Mouse (Mus musculus): Measurements from ENCODE around the gene Plcxd3. TPM values are rescaled to one million over a fixed set of nuclear protein-coding genes. Genes with fewer than 3 reads are reported as not detected.
A peak's percentile ranks its signal among the peaks of the same experiment; 100 is the strongest.

Plcxd3 gene
- 37.8 and 38.8 TPM in 2 replicates for polyA plus RNA-seq (2015; fragmentation: Nextera tagmentation; extraction: Ambion mirVana)

GRCm38 (mm10) chr15:4375423-4376220 is at the start of gene Plcxd3:
Plcxd3 (plus strand) TSS chr15:4375491.
- Histone ChIP-seq H3K4me1 (peaks cover 36% of the 10 kb centered on the region), H3K4me3 (peak within 1 kb of the TSS; percentile 59), H3K9me3 (no peaks in the 10 kb centered on the region), H3K27me3 (0 out of 2 replicates have a peak, but pooled peaks cover 3% of the 10 kb centered on the region), H3K27ac (replicated peaks) (peak within 1 kb of the TSS; percentile 51), H3K9ac (replicated peaks) (peak within 1 kb of the TSS; percentile 68), H3K4me2 (replicated peaks) (peak within 1 kb of the TSS; percentile 92), H3K36me3 (no peaks in the 10 kb centered on the region)
- WGBS: under 1% methylated on average over 33 of the region's 33 CpGs
- peak; percentile 96 for ATAC-seq (replicated peaks)

GRCm38 (mm10) chr15:4331867-4332266 is 43.4 kb upstream of the Plcxd3 start:
- Histone ChIP-seq H3K36me3 (no peaks in the 10 kb centered on the region), H3K4me2 (replicated peaks) (no peak overlapping the region), H3K4me3 (no peak overlapping the region), H3K27me3 (no peaks in the 10 kb centered on the region), H3K9me3 (no peaks in the 10 kb centered on the region), H3K27ac (replicated peaks) (no peak overlapping the region), H3K4me1 (no peaks in the 10 kb centered on the region), H3K9ac (replicated peaks) (no peak overlapping the region)
- no peak for ATAC-seq (replicated peaks)
- 79% methylated on average over 4 of the region's 4 CpGs for WGBS

GRCm38 (mm10) chr15:4341620-4342019 is 33.7 kb upstream of the Plcxd3 start:
- no peak overlapping the region for H3K9ac ChIP-seq (replicated peaks)
- WGBS: under 1% methylated on average over 4 of the region's 4 CpGs
- H3K4me3 ChIP-seq: no peak overlapping the region
- no peaks in the 10 kb centered on the region for H3K9me3 ChIP-seq
- no peaks in the 10 kb centered on the region for H3K27me3 ChIP-seq
- no peak overlapping the region for H3K4me2 ChIP-seq (replicated peaks)
- H3K27ac ChIP-seq (replicated peaks): no peak overlapping the region
- H3K36me3 ChIP-seq: no peaks in the 10 kb centered on the region
- ATAC-seq (replicated peaks): no peak
- no peaks in the 10 kb centered on the region for H3K4me1 ChIP-seq

GRCm38 (mm10) chr15:4348816-4349553 is 26.3 kb upstream of the Plcxd3 start:
- no peaks in the 10 kb centered on the region for H3K27me3 ChIP-seq
- no peaks in the 10 kb centered on the region for H3K4me1 ChIP-seq
- H3K4me2 ChIP-seq (replicated peaks): no peak overlapping the region
- H3K36me3 ChIP-seq: no peaks in the 10 kb centered on the region
- WGBS: 33% methylated on average over 7 of the region's 7 CpGs
- no peaks in the 10 kb centered on the region for H3K9me3 ChIP-seq
- no peak overlapping the region for H3K9ac ChIP-seq (replicated peaks)
- no peak overlapping the region for H3K4me3 ChIP-seq
- no peak overlapping the region for H3K27ac ChIP-seq (replicated peaks)
- ATAC-seq (replicated peaks): no peak

- no peaks in the 10 kb centered on the region for H3K4me1 ChIP-seq
- no peaks in the 10 kb centered on the region for H3K36me3 ChIP-seq
- H3K27ac ChIP-seq (replicated peaks): no peak overlapping the region
- no peak overlapping the region for H3K9ac ChIP-seq (replicated peaks)
- no peaks in the 10 kb centered on the region for H3K9me3 ChIP-seq
- H3K4me2 ChIP-seq (replicated peaks): no peak overlapping the region
- H3K27me3 ChIP-seq: no peaks in the 10 kb centered on the region
- H3K4me3 ChIP-seq: no peak overlapping the region
- 89% methylated on average over 11 of the region's 11 CpGs for WGBS
- ATAC-seq (replicated peaks): no peak
These were observed 18.9 kb upstream of the Plcxd3 start for GRCm38 (mm10) chr15:4356397-4356796.

GRCm38 (mm10) chr15:4357706-4358105 is 17.6 kb upstream of the Plcxd3 start:
- H3K4me3 ChIP-seq: no peak overlapping the region
- ATAC-seq (replicated peaks): no peak

GRCm38 (mm10) chr15:4367801-4368200 is 7.5 kb upstream of the Plcxd3 start:
- Histone ChIP-seq H3K36me3 (no peaks in the 10 kb centered on the region), H3K4me3 (no peak overlapping the region), H3K9me3 (no peaks in the 10 kb centered on the region), H3K27ac (replicated peaks) (no peak overlapping the region), H3K4me2 (replicated peaks) (no peak overlapping the region), H3K4me1 (no peaks in the 10 kb centered on the region), H3K27me3 (no peaks in the 10 kb centered on the region), H3K9ac (replicated peaks) (no peak overlapping the region)
- ATAC-seq (replicated peaks): no peak
- 79% methylated on average over 2 of the region's 2 CpGs for WGBS

More at GRCm38 (mm10) chr15:4357706-4358105, 17.6 kb upstream of the Plcxd3 start:
- Histone ChIP-seq H3K27ac (replicated peaks) (no peak overlapping the region), H3K36me3 (no peaks in the 10 kb centered on the region), H3K4me2 (replicated peaks) (no peak overlapping the region), H3K4me1 (no peaks in the 10 kb centered on the region), H3K27me3 (no peaks in the 10 kb centered on the region), H3K9me3 (no peaks in the 10 kb centered on the region), H3K9ac (replicated peaks) (no peak overlapping the region)
- WGBS: 65% methylated on average over 4 of the region's 4 CpGs

GRCm38 (mm10) chr15:4374453-4374990 is 769 bp upstream of the Plcxd3 start:
- H3K36me3 ChIP-seq: no peaks in the 10 kb centered on the region
- 0 out of 2 replicates have a peak, but pooled peaks have one; percentile 2 for ATAC-seq (replicated peaks)
- H3K4me1 ChIP-seq: peaks cover 36% of the 10 kb centered on the region
- no peak overlapping the region for H3K27ac ChIP-seq (replicated peaks)
- no peak overlapping the region for H3K9ac ChIP-seq (replicated peaks)
- WGBS: 33% methylated on average over 6 of the region's 6 CpGs
- H3K4me2 ChIP-seq (replicated peaks): peak overlapping the region; percentile 92
- no peaks in the 10 kb centered on the region for H3K9me3 ChIP-seq
- no peaks in the 10 kb centered on the region for H3K27me3 ChIP-seq
- peak overlapping the region; percentile 59 for H3K4me3 ChIP-seq

GRCm38 (mm10) chr15:4375031-4375422 is 264 bp upstream of the Plcxd3 start:
- WGBS: 9% methylated on average over 6 of the region's 6 CpGs
- Histone ChIP-seq H3K4me3 (peak overlapping the region; percentile 59), H3K4me1 (peaks cover 36% of the 10 kb centered on the region), H3K27ac (replicated peaks) (0 out of 2 replicates have a peak overlapping the region, but pooled peaks have one; percentile 51), H3K36me3 (no peaks in the 10 kb centered on the region), H3K4me2 (replicated peaks) (peak overlapping the region; percentile 92), H3K9me3 (no peaks in the 10 kb centered on the region), H3K27me3 (0 out of 2 replicates have a peak, but pooled peaks cover under 1% of the 10 kb centered on the region), H3K9ac (replicated peaks) (peak overlapping the region; percentile 68)
- peak; percentile 6; the same call in 1 of the 2 replicates for ATAC-seq (replicated peaks)

GRCm38 (mm10) chr15:4376221-4376631 is 935 bp downstream of the Plcxd3 start:
- Histone ChIP-seq H3K27ac (replicated peaks) (peak overlapping the region; percentile 51; the same call in 1 of the 2 replicates), H3K27me3 (0 out of 2 replicates have a peak, but pooled peaks cover 3% of the 10 kb centered on the region), H3K9ac (replicated peaks) (peak overlapping the region; percentile 68), H3K4me1 (peaks cover 36% of the 10 kb centered on the region), H3K36me3 (no peaks in the 10 kb centered on the region), H3K4me3 (peak overlapping the region; percentile 59), H3K4me2 (replicated peaks) (peak overlapping the region; percentile 92), H3K9me3 (no peaks in the 10 kb centered on the region)
- 0 out of 2 replicates have a peak, but pooled peaks have one; percentile 6 for ATAC-seq (replicated peaks)
- WGBS: 4% methylated on average over 8 of the region's 8 CpGs

- Histone ChIP-seq H3K4me2 (replicated peaks) (peak overlapping the region; percentile 14; the same call in 1 of the 2 replicates), H3K36me3 (no peaks in the 10 kb centered on the region), H3K9ac (replicated peaks) (no peak overlapping the region), H3K27me3 (0 out of 2 replicates have a peak, but pooled peaks cover 3% of the 10 kb centered on the region), H3K4me1 (peaks cover 36% of the 10 kb centered on the region), H3K9me3 (no peaks in the 10 kb centered on the region), H3K27ac (replicated peaks) (no peak overlapping the region), H3K4me3 (no peak overlapping the region)
- peak; percentile 33 for ATAC-seq (replicated peaks)
- 14% methylated on average over 5 of the region's 5 CpGs for WGBS
These were observed 3.5 kb downstream of the Plcxd3 start for GRCm38 (mm10) chr15:4378766-4379165.

GRCm38 (mm10) chr15:4387774-4388173 is 12.5 kb downstream of the Plcxd3 start:
- H3K4me1 ChIP-seq: no peaks in the 10 kb centered on the region
- H3K9ac ChIP-seq (replicated peaks): no peak overlapping the region
- no peaks in the 10 kb centered on the region for H3K36me3 ChIP-seq
- no peak for ATAC-seq (replicated peaks)
- no peaks in the 10 kb centered on the region for H3K9me3 ChIP-seq
- H3K4me3 ChIP-seq: no peak overlapping the region
- no peak overlapping the region for H3K4me2 ChIP-seq (replicated peaks)
- no peaks in the 10 kb centered on the region for H3K27me3 ChIP-seq
- H3K27ac ChIP-seq (replicated peaks): no peak overlapping the region

All from forebrain, embryonic 15.5 days (tissue).